Mouse (Mus musculus) forebrain, embryonic 16.5 days (tissue): Measurements from ENCODE around the gene Sirt7. TPM values are rescaled to one million over a fixed set of nuclear protein-coding genes. Genes with fewer than 3 reads are reported as not detected.

Source experiments
- ATAC-seq: fragments of 200-750 bp; cut with Nextera tagmentation; 2 replicates; pipeline ENCODE4 v1.8.0; 2017; ENCODE audit warnings: mild to moderate bottlenecking, moderate library complexity
- H3K27ac ChIP-seq: fragments of 300-500 bp; sonication (generic); 2 replicates; pipeline ENCODE4 v1.5.1; 2014; ENCODE audit warnings: low read length, control low read depth
- H3K27me3 ChIP-seq: fragments of 300-500 bp; sonication (generic); replicated peaks from 2 replicates; pipeline ENCODE4 v1.6.1; 2014; ENCODE audit warnings: low read length; ENCODE audit not compliant: control insufficient read depth, insufficient read depth
- H3K36me3 ChIP-seq: fragments of 300-500 bp; sonication (generic); 2 replicates; pipeline ENCODE4 v1.6.1; 2014; ENCODE audit not compliant: control insufficient read depth, insufficient read depth
- H3K4me1 ChIP-seq: fragments of 300-500 bp; sonication (generic); replicated peaks from 2 replicates; pipeline ENCODE4 v1.6.1; 2014; ENCODE audit warnings: low read length; ENCODE audit not compliant: control insufficient read depth, insufficient read depth
- H3K4me2 ChIP-seq: fragments of 300-500 bp; sonication (generic); 2 replicates; pipeline ENCODE4 v1.6.1; 2014; ENCODE audit warnings: mild to moderate bottlenecking, low read length, control low read depth
- H3K4me3 ChIP-seq: fragments of 300-500 bp; sonication (generic); replicated peaks from 2 replicates; pipeline ENCODE4 v1.5.1; 2014; ENCODE audit warnings: mild to moderate bottlenecking, low read length, control low read depth
- H3K9ac ChIP-seq: fragments of 300-500 bp; sonication (generic); replicated peaks from 2 replicates; pipeline ENCODE4 v1.6.1; 2014; ENCODE audit warnings: low read depth, low read length, control low read depth
- H3K9me3 ChIP-seq: fragments of 300-500 bp; sonication (generic); 2 replicates; pipeline ENCODE4 v1.6.1; 2016; ENCODE audit warnings: low read length; ENCODE audit not compliant: control insufficient read depth
- WGBS: fragments of 180-500 bp; shearing (Covaris S2); extraction: QIAGEN DNeasy Blood & Tissue Kit; methylation state at CpG from one replicate; pipeline ENCODE4 v1.1.7; 2014; 5-methylcytosine and 5-hydroxymethylcytosine counted together
- polyA plus RNA-seq: library from polyadenylated mRNA; unstranded; fragments of >200 nt; fragmentation: Nextera tagmentation; extraction: Ambion mirVana; gene quantifications from 2 replicates; pipeline ENCODE4 v1.2.1, GENCODE M21; 2015

Gene Sirt7
- polyA plus RNA-seq, 1 experiment from 2014 or later, result 50.2 TPM

DNA sequence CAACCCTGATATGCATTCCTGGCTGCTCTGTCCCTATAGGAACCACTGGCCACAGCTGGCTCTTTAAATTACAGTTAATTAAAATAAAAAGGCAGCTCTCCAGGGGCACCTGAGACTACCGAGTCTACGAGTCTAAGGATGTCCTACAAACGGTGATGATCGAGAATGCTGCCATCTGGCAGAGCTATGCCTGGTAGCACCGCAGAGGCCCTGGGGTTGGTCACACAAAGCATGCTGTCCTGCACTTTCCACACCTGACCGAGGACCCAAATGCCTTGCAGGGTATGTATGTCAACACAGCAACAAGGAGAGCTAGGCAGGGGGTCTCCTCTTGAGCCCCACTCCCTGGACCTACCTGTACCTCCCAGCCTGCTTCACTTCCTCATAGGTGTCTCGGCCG is 11.1 kb downstream of the Sirt7 start:
- Histone ChIP-seq H3K27ac (no peak overlapping the region), H3K9me3 (no peaks in the 10 kb centered on the region), H3K27me3 (peaks cover 3% of the 10 kb centered on the region), H3K36me3 (peaks cover 22% of the 10 kb centered on the region), H3K9ac (no peak overlapping the region), H3K4me1 (peaks cover 17% of the 10 kb centered on the region), H3K4me2 (no peak overlapping the region), H3K4me3 (no peak overlapping the region)
- 85% methylated on average over 8 of the region's 8 CpGs for WGBS
- ATAC-seq, result no peak

DNA sequence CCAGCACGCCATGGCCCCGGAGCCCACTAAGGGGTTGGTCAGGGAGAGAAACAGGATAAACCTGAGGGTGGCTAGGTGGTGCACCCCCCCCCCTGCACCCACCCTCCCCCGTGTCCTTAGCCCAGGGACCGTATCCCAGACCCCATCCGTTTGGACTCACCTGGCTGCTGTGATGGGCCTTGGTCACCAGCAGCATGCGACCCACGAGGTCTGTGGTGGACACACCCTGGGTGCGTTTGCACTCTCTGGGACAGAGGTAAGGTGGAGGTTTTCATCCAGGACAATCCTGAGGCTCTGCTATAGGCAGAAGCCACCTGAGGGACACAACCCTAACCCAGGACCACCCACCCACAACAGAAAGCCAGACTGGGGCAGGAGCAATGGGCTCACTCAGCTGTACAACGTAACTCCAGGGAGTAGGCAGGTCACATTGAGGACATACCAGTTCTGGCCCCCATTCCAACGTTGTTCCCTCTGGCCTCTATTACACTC is 11.5 kb downstream of the Sirt7 start:
- Histone ChIP-seq H3K9me3 (no peaks in the 10 kb centered on the region), H3K27ac (no peak overlapping the region), H3K9ac (no peak overlapping the region), H3K4me3 (no peak overlapping the region), H3K27me3 (peaks cover 3% of the 10 kb centered on the region), H3K36me3 (peaks cover 21% of the 10 kb centered on the region), H3K4me1 (peaks cover 20% of the 10 kb centered on the region), H3K4me2 (no peak overlapping the region)
- ATAC-seq, result no peak
- 90% methylated on average over 10 of the region's 10 CpGs for WGBS

DNA sequence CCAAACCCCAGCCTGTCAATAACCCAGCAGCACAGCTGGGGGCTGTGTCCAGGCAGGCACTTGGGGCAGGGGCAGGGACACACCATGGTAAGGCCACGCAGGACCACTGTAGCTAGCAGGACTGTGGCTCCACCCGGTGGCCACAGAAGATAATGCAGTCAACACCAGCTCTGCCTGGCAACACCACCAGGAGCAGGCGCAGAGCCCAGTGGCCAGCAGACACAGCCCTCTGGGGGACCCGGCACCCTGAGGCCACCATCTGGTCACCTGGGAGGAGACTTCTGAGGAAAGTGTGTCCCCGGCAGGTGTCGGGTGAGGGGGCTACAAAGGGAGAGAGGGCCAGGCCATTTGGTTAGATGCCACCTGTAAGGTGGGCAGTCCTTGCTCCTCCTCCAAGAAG is 12.3 kb downstream of the Sirt7 start:
- 39% methylated on average over 6 of the region's 6 CpGs for WGBS
- Histone ChIP-seq H3K9ac (no peak overlapping the region), H3K4me1 (peaks cover 25% of the 10 kb centered on the region), H3K27me3 (peaks cover 3% of the 10 kb centered on the region), H3K27ac (no peak overlapping the region), H3K4me2 (no peak overlapping the region), H3K36me3 (peaks cover 18% of the 10 kb centered on the region), H3K4me3 (no peak overlapping the region), H3K9me3 (no peaks in the 10 kb centered on the region)
- no peak for ATAC-seq

DNA sequence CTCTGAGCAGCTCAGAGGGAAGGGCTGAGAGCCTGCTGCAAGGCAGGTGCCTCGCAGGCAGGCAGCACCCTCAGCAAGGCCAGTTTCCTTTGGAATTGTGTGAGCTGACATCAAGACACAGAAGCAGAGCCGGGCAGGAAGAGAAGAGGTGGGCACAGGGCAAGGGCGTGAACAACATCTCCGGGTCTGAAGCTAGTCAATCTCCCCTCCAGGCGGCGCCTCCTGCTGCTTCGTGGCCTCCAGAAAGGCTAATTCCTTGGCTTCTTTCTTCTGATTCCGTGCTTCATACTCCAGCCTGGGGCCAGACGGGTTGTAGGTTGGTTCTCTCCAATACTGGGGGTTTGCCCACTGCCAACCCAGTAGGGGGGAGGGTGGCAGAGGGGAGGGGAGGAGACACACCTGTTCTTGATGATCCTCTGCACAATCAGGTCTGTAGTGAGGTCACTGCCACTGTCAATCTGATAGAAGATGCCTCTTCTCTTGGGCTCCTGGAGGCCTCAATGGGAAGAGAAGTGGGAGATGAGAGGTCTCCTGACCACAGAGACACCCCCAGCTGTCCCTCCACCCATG is 14.5 kb downstream of the Sirt7 start:
- Histone ChIP-seq H3K4me1 (peaks cover 9% of the 10 kb centered on the region), H3K4me2 (no peak overlapping the region), H3K27ac (no peak overlapping the region), H3K36me3 (peaks cover 23% of the 10 kb centered on the region), H3K27me3 (peaks cover 3% of the 10 kb centered on the region), H3K9me3 (no peaks in the 10 kb centered on the region), H3K9ac (no peak overlapping the region), H3K4me3 (no peak overlapping the region)
- WGBS, result 77% methylated on average over 9 of the region's 9 CpGs
- ATAC-seq, result no peak

DNA sequence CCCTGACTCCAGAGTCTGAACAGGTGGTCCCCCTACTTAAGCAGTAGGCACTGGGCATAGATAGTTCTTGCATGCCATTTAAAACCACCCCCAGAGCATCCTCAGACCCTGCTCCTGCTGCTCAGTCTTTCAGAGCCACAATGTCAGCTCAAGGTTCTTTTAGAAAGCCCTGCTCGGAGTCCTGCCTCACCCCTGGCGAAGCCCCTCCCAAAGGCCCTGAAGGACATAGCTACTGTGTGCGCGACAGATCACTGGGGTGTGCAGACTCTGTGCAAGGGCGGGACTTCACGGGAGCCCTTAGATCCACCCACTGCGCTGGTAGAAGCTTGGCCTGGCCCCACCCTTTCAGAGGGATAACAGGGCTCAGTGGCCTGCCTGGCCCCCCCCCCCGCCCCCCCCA is 15.8 kb downstream of the Sirt7 start:
- peaks cover 3% of the 10 kb centered on the region for H3K27me3 ChIP-seq
- ATAC-seq, result no peak; the same call in 1 of the 2 replicates
- H3K9me3 ChIP-seq, result no peaks in the 10 kb centered on the region
- peaks cover 25% of the 10 kb centered on the region for H3K36me3 ChIP-seq
- peaks cover 8% of the 10 kb centered on the region; the same call in 1 of the 2 replicates for H3K4me1 ChIP-seq
- H3K4me3 ChIP-seq, result no peak overlapping the region
- WGBS, result 43% methylated on average over 7 of the region's 8 CpGs
- no peak overlapping the region for H3K27ac ChIP-seq
- H3K9ac ChIP-seq, result no peak overlapping the region
- H3K4me2 ChIP-seq, result no peak overlapping the region

DNA sequence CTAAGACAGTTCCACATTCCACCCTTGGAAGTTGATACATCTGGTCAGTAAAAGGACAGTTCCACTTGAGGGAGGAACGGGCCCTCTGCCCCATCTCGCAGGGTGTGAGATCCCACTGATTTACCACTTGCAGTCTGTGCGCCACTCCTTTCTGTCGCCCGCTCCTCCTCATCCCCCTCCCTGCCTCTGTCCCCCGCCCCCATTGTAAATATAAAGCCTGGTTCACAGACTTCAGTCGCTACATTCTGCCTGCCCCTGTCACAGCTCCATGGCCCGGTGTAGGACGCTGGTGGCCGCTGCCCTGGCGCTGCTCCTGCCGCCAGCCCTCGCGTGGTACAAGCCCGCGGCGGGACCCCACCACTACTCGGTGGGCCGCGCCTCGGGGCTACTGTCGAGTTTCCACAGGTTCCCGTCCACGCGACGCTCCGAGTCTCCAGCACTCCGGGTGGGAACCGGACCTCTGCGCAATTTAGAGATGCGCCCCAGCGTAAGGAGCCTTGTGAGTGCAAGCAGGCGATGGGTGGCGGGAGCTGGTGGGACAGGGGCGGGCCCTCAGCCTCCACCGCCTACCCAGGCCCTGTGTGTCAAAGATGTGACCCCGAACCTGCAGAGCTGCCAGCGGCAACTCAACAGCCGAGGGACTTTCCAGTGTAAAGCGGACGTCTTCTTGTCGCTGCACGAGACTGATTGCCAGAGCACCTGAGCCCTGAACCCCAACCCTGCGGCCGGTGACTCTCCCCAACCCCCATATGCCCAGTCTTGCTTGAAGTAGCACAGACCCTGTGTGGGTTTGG is 16.6 kb downstream of the Sirt7 start, which contains the start of gene Npb:
TSS of gene Npb (plus strand) at position 237 of the 794 bp plus-strand sequence.
- H3K4me3 ChIP-seq, result peak within 1 kb of the TSS; percentile 5; the same call in 1 of the 2 replicates

DNA sequence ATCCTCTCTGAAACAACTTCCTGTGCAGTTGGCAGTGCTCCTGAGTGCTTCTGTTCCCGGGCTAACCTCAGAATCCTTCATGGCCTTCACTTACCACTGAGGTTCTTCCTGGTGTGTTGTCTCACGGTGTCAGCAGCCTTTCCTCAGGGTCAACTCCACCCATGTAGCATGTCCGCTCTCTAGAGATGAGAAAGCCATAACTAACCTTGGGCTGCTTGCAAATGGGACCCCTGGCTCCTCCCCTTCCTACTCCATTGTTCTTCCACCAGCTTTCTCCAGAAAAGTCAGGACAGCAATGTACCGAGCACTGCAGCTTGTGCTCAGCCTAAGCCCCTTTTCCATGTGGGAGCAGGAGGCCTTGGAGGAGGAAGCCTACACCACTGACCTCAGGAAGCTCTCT is 18.3 kb downstream of the Sirt7 start:
- Histone ChIP-seq H3K4me3 (no peak overlapping the region), H3K4me1 (peaks cover 8% of the 10 kb centered on the region; the same call in 1 of the 2 replicates), H3K36me3 (peaks cover 30% of the 10 kb centered on the region), H3K9me3 (no peaks in the 10 kb centered on the region), H3K27me3 (peaks cover 3% of the 10 kb centered on the region), H3K4me2 (no peak overlapping the region), H3K9ac (no peak overlapping the region), H3K27ac (no peak overlapping the region)
- ATAC-seq, result no peak
- WGBS, result 74% methylated on average over 4 of the region's 4 CpGs

More for the DNA sequence above, 16.6 kb downstream of the Sirt7 start, which contains the start of gene Npb:
- peaks cover 3% of the 10 kb centered on the region for H3K27me3 ChIP-seq
- peaks cover 28% of the 10 kb centered on the region for H3K36me3 ChIP-seq
- ATAC-seq, result no peak
- H3K27ac ChIP-seq, result no peak within 1 kb of the TSS
- no peaks in the 10 kb centered on the region for H3K9me3 ChIP-seq
- WGBS, result 7% methylated on average over 45 of the region's 45 CpGs
- peaks cover 8% of the 10 kb centered on the region; the same call in 1 of the 2 replicates for H3K4me1 ChIP-seq
- H3K9ac ChIP-seq, result peak within 1 kb of the TSS; percentile 32
- H3K4me2 ChIP-seq, result peak within 1 kb of the TSS; percentile 37

DNA sequence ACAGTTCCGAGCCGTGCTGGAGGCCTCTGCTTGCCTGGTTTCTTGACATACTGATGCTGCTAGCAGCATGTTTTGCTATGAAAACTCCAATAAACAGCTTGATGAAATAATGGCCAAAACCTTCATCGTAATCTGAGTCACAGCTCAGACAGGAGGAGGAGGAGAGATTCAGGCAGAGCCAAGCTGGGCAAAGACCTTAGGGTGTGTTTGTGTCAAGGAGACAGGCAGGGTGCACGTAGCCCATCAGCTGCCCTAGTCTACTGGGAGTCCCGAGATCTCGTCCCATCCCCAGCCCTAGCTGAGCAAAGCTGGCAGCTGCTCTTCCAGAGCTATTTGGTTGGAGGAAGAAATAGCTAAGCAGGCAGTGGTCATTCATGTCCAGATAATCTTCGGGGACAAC is 19.4 kb downstream of the Sirt7 start:
- Histone ChIP-seq H3K4me2 (no peak overlapping the region), H3K27ac (no peak overlapping the region), H3K9me3 (no peaks in the 10 kb centered on the region), H3K9ac (no peak overlapping the region), H3K4me1 (peaks cover 8% of the 10 kb centered on the region; the same call in 1 of the 2 replicates), H3K4me3 (no peak overlapping the region), H3K27me3 (peaks cover 3% of the 10 kb centered on the region), H3K36me3 (peaks cover 21% of the 10 kb centered on the region)
- no peak for ATAC-seq
- 83% methylated on average over 7 of the region's 7 CpGs for WGBS

DNA sequence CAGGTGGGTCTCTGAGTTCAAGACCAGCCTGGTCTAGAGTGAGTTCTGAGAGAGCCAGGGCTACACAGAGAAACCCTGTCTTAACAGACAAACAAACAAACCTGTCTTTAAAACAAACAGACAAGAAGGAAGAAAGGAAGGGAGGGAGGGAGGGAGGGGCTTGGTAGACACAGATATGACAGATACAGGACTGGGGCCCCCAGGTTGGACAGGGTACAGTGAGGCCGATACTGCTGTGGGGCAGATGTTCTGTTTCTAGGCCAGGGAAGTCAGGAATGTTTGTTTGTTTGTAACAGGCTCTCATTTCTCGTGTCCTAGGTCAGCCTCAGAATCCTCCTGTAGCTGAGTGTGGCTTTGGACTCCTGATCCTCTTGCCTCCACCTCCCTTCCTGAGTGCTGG is 21.5 kb downstream of the Sirt7 start:
- WGBS, result 85% methylated on average over 2 of the region's 2 CpGs
- H3K27ac ChIP-seq, result no peak overlapping the region
- ATAC-seq, result no peak

More for the DNA sequence above, 21.5 kb downstream of the Sirt7 start:
- H3K27me3 ChIP-seq, result no peaks in the 10 kb centered on the region
- H3K4me2 ChIP-seq, result no peak overlapping the region
- H3K4me1 ChIP-seq, result peaks cover 19% of the 10 kb centered on the region
- no peaks in the 10 kb centered on the region for H3K9me3 ChIP-seq
- H3K36me3 ChIP-seq, result peaks cover 17% of the 10 kb centered on the region
- H3K4me3 ChIP-seq, result no peak overlapping the region
- H3K9ac ChIP-seq, result no peak overlapping the region
